In the genomic region with DNA sequence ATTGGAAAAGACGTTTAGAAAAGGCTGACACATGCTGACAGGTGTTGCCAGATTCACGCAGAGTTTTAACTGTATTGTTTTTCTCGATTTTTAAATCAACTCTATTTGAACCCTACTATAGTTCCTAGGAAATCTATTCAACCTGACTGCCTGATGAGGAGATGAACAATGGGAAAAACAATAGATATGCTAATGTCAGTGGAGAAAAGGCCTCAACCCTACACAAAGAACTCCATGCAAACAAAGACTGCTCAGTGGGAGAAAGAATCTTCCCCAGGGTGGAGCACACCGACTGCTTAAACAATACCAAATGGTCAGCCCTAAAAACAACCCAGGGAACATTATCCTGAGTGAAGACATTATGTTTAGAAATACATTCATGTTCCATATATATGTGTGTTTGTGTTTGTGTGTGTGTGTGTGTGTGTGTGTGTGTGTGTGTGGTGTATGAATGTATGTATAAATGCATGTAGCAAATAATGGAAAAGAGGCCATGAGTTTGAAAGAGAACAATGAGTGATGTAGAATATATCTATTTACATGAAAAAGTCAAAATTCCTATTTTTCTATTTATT, we compare ENCODE assay signal across 18 mouse cellular contexts.
DNase-seq lines count a peak whose midpoint lies in the region; ATAC-seq and TF ChIP-seq lines count a peak whose summit lies in the region.
"Had no signal": no experiment of that assay in that cellular context is flagged by ENCODE, and none has a peak within 500 bp of the region (broad histone marks: within the 10 kb centered on the region; RNA-seq: fewer than 3 reads in every experiment).

No protein-coding gene starts in this region.

- H3K9ac ChIP-seq in midbrain, embryonic 12.5 days (replicated peaks), result no peak overlapping the region
- H3K9ac ChIP-seq in midbrain, postnatal 0 days (replicated peaks; ENCODE audit: low read length, poor library complexity, severe bottlenecking), result no peak overlapping the region
- H3K9ac ChIP-seq: heart, embryonic 13.5 days; liver, embryonic 12.5 days; lung, embryonic 15.5 days; stomach, embryonic 15.5 days had no signal

- H3K4me2 ChIP-seq in midbrain, embryonic 12.5 days (replicated peaks), result no peak overlapping the region
- no peak overlapping the region for H3K4me2 ChIP-seq in midbrain, postnatal 0 days (ENCODE audit: low read depth, low read length, poor library complexity, severe bottlenecking)
- H3K4me2 ChIP-seq: heart, embryonic 13.5 days; liver, embryonic 12.5 days; lung, embryonic 15.5 days; stomach, embryonic 15.5 days had no signal

- under 1% methylated on average over 4 of the region's 4 CpGs for WGBS in midbrain, embryonic 12.5 days
- 8% methylated on average over 4 of the region's 4 CpGs for WGBS in midbrain, postnatal 0 days

- H3K36me3 ChIP-seq in midbrain, embryonic 12.5 days, result no peaks in the 10 kb centered on the region
- no peaks in the 10 kb centered on the region for H3K36me3 ChIP-seq in midbrain, postnatal 0 days (ENCODE audit: insufficient read depth, low read length)
- H3K36me3 ChIP-seq: heart, embryonic 13.5 days; liver, embryonic 12.5 days; lung, embryonic 15.5 days; stomach, embryonic 15.5 days had no signal

- no peaks in the 10 kb centered on the region for H3K9me3 ChIP-seq in midbrain, embryonic 12.5 days
- H3K9me3 ChIP-seq in midbrain, postnatal 0 days (ENCODE audit: low read length), result no peaks in the 10 kb centered on the region
- H3K9me3 ChIP-seq: heart, embryonic 13.5 days; liver, embryonic 12.5 days; lung, embryonic 15.5 days; stomach, embryonic 15.5 days had no signal

- no peak overlapping the region for H3K27ac ChIP-seq in midbrain, embryonic 12.5 days (replicated peaks)
- no peak overlapping the region for H3K27ac ChIP-seq in midbrain, postnatal 0 days (ENCODE audit: low read depth, low read length)
- H3K27ac ChIP-seq: heart, embryonic 13.5 days; left cerebral cortex, adult 2 months; liver, embryonic 12.5 days; lung, embryonic 15.5 days; macrophage; stomach, embryonic 15.5 days had no signal

- no peaks in the 10 kb centered on the region for H3K27me3 ChIP-seq in midbrain, embryonic 12.5 days
- H3K27me3 ChIP-seq in midbrain, postnatal 0 days (ENCODE audit: insufficient read depth, low read length), result no peaks in the 10 kb centered on the region
- H3K27me3 ChIP-seq: heart, embryonic 13.5 days; liver, embryonic 12.5 days; lung, embryonic 15.5 days; stomach, embryonic 15.5 days had no signal

- no peak overlapping the region for H3K4me3 ChIP-seq in midbrain, embryonic 12.5 days
- no peak overlapping the region for H3K4me3 ChIP-seq in midbrain, postnatal 0 days (ENCODE audit: low read depth, low read length)
- H3K4me3 ChIP-seq: heart, embryonic 13.5 days; left cerebral cortex, adult 2 months; liver, embryonic 12.5 days; lung, embryonic 15.5 days; stomach, embryonic 15.5 days had no signal

- ATAC-seq in midbrain, embryonic 12.5 days (ENCODE audit: low FRiP score, low read depth), result peak; percentile 90
- ATAC-seq in midbrain, postnatal 0 days (ENCODE audit: low FRiP score), result no peak
- ATAC-seq: intestine, postnatal 0 days; liver, embryonic 12.5 days had no signal

- H3K4me1 ChIP-seq in midbrain, embryonic 12.5 days, result peaks cover 5% of the 10 kb centered on the region
- H3K4me1 ChIP-seq in midbrain, postnatal 0 days (ENCODE audit: insufficient read depth, low read length), result no peaks in the 10 kb centered on the region
- H3K4me1 ChIP-seq: heart, embryonic 13.5 days; liver, embryonic 12.5 days; lung, embryonic 15.5 days; stomach, embryonic 15.5 days had no signal

- no peak for DNase-seq in midbrain, postnatal 0 days (ENCODE audit: low spot score)
- DNase-seq in R1 (ENCODE audit: low read depth, low spot score) (peak; percentile 97), MN1 (ENCODE audit: low spot score) (no peak)
- DNase-seq in embryo, embryonic 10.5 days (ENCODE audit: low spot score), result peak; percentile 53
- peak; percentile 34 for DNase-seq in mesoderm, embryonic 11.5 days (ENCODE audit: low read depth, low spot score)
- DNase-seq in natural killer cell, adult 2 months (ENCODE audit: low spot score in 2 of 2), result no peak
- DNase-seq: adrenal gland, postnatal 10 days; cerebellum, adult 18-20 months; heart, postnatal 4 days; thymus, adult 2 months had no signal

- TF ChIP-seq CTCF in midbrain, postnatal 0 days (IDR thresholded peaks at IDR 0.05), result no peak

Comparison
In these comparisons a context has a peak if more than half of its experiments do, and no peak if none do; other contexts are left out.
1. DNase-seq: peak in R1 (single experiment), embryo, embryonic 10.5 days (single experiment) and mesoderm, embryonic 11.5 days (single experiment); none in midbrain, postnatal 0 days (single experiment), MN1 (single experiment) and natural killer cell, adult 2 months (0 of 2).